9 mouse cellular contexts compared by ENCODE assay signal in genomic region chr4:138119740-138120139, GRCm38 (mm10).
DNase-seq lines count a peak whose midpoint lies in the region; ATAC-seq lines count a peak whose summit lies in the region.
"Had no signal": no experiment of that assay in that cellular context is flagged by ENCODE, and none has a peak within 500 bp of the region (broad histone marks: within the 10 kb centered on the region; RNA-seq: fewer than 3 reads in every experiment).

No protein-coding gene starts in this region.

- H3K9ac ChIP-seq in lung, embryonic 16.5 days (ENCODE audit: low read length) = no peak overlapping the region
- no peak overlapping the region for H3K9ac ChIP-seq in forebrain, embryonic 15.5 days (replicated peaks)
- H3K9ac ChIP-seq: embryonic facial prominence, embryonic 15.5 days had no signal

- DNase-seq in embryo, embryonic 10 days (ENCODE audit: low spot score) = peak; percentile 58
- no peak for DNase-seq in embryo, embryonic 9.5 days (ENCODE audit: extremely low spot score)
- no peak for DNase-seq in lung, postnatal 25 days (ENCODE audit: low spot score)
- peak; percentile 15 for DNase-seq in mesoderm, embryonic 11.5 days (ENCODE audit: low read depth, low spot score)

- no peak overlapping the region for H3K4me2 ChIP-seq in lung, embryonic 16.5 days (ENCODE audit: low read depth, low read length)
- no peak overlapping the region for H3K4me2 ChIP-seq in forebrain, embryonic 15.5 days (replicated peaks)
- H3K4me2 ChIP-seq: embryonic facial prominence, embryonic 15.5 days had no signal

- peak; percentile 34; the same call in 1 of the 2 replicates for ATAC-seq in lung, embryonic 16.5 days (ENCODE audit: low read depth)
- no peak for ATAC-seq in forebrain, embryonic 15.5 days (replicated peaks)
- no peak for ATAC-seq in activated CD4-positive, CD25-positive, alpha-beta regulatory T cell, adult 4 months
- no peak for ATAC-seq in granulocyte monocyte progenitor cell, adult 5-6 weeks (replicated peaks; ENCODE audit: poor library complexity, severe bottlenecking)

- no peak overlapping the region for H3K4me3 ChIP-seq in lung, embryonic 16.5 days (ENCODE audit: low read length)
- no peak overlapping the region for H3K4me3 ChIP-seq in forebrain, embryonic 15.5 days
- H3K4me3 ChIP-seq: embryonic facial prominence, embryonic 15.5 days had no signal

- 61% methylated on average over 10 of the region's 10 CpGs for WGBS in lung, embryonic 16.5 days
- WGBS in forebrain, embryonic 15.5 days = 52% methylated on average over 10 of the region's 10 CpGs

- no peak overlapping the region for H3K27ac ChIP-seq in lung, embryonic 16.5 days (ENCODE audit: low read length)
- peak overlapping the region; percentile 1; the same call in 1 of the 2 replicates for H3K27ac ChIP-seq in forebrain, embryonic 15.5 days (replicated peaks)
- H3K27ac ChIP-seq: embryonic facial prominence, embryonic 15.5 days had no signal

- peaks cover 12% of the 10 kb centered on the region for H3K36me3 ChIP-seq in lung, embryonic 16.5 days (ENCODE audit: control insufficient read depth, insufficient read depth, low read length)
- peaks cover 18% of the 10 kb centered on the region; the same call in 1 of the 2 replicates for H3K36me3 ChIP-seq in forebrain, embryonic 15.5 days

- H3K9me3 ChIP-seq in lung, embryonic 16.5 days (ENCODE audit: control insufficient read depth, low read length) = no peaks in the 10 kb centered on the region
- no peaks in the 10 kb centered on the region for H3K9me3 ChIP-seq in forebrain, embryonic 15.5 days
- H3K9me3 ChIP-seq: embryonic facial prominence, embryonic 15.5 days had no signal

- no peaks in the 10 kb centered on the region for H3K27me3 ChIP-seq in lung, embryonic 16.5 days (ENCODE audit: control insufficient read depth, insufficient read depth, low read depth, low read length)
- H3K27me3 ChIP-seq in forebrain, embryonic 15.5 days = no peaks in the 10 kb centered on the region
- H3K27me3 ChIP-seq: embryonic facial prominence, embryonic 15.5 days had no signal

- no peaks in the 10 kb centered on the region for H3K4me1 ChIP-seq in lung, embryonic 16.5 days (replicated peaks; ENCODE audit: control insufficient read depth, insufficient read depth, low read length)
- H3K4me1 ChIP-seq in forebrain, embryonic 15.5 days = peaks cover 11% of the 10 kb centered on the region; the same call in 1 of the 2 replicates
- H3K4me1 ChIP-seq: embryonic facial prominence, embryonic 15.5 days had no signal

Comparison
In these comparisons a context has a peak if more than half of its experiments do, and no peak if none do; other contexts are left out.
1. DNase-seq: peak in embryo, embryonic 10 days (single experiment) and mesoderm, embryonic 11.5 days (single experiment); none in embryo, embryonic 9.5 days (single experiment) and lung, postnatal 25 days (single experiment).